Mouse (Mus musculus) midbrain, embryonic 14.5 days (tissue): ENCODE measurements at regions not wholly inside any gene's neighbourhood (a gene's known extent, or its start where the extent isn't known, plus 50 kb on each side); places are given as distances from the start of the nearest gene placed in this dataset.

Experiments
- ATAC-seq: fragments of 200-750 bp; cut with Nextera tagmentation; 2 replicates; pipeline ENCODE4 v1.8.0; 2017; ENCODE audit warnings: moderate number of reproducible peaks, moderate library complexity; ENCODE audit not compliant: low FRiP score, low TSS enrichment
- DNase-seq: peaks from one replicate; pipeline ENCODE4 v3.0.0-alpha.2; 2015
- H3K27ac ChIP-seq: fragments of 300-500 bp; sonication (generic); replicated peaks from 2 replicates; pipeline ENCODE4 v1.5.1; 2014; ENCODE audit warnings: mild to moderate bottlenecking, low read depth, low read length, moderate library complexity
- H3K27me3 ChIP-seq: fragments of 300-500 bp; sonication (generic); 2 replicates; pipeline ENCODE4 v1.6.1; 2014; ENCODE audit warnings: low read length, control low read depth, mixed read lengths; ENCODE audit not compliant: control insufficient read depth, insufficient read depth
- H3K36me3 ChIP-seq: fragments of 300-500 bp; sonication (generic); 2 replicates; pipeline ENCODE4 v1.6.1; 2014; ENCODE audit warnings: low read length, control low read depth; ENCODE audit not compliant: control insufficient read depth, insufficient read depth
- H3K4me1 ChIP-seq: fragments of 300-500 bp; sonication (generic); 2 replicates; pipeline ENCODE4 v1.6.1; 2014; ENCODE audit warnings: mild to moderate bottlenecking, antibody characterized with exemption, low read length, control low read depth; ENCODE audit not compliant: control insufficient read depth, insufficient read depth
- H3K4me2 ChIP-seq: fragments of 300-500 bp; sonication (generic); 2 replicates; pipeline ENCODE4 v1.6.1; 2014; ENCODE audit warnings: mild to moderate bottlenecking, low read length, moderate library complexity
- H3K4me3 ChIP-seq: fragments of 300-500 bp; sonication (generic); replicated peaks from 2 replicates; pipeline ENCODE4 v1.5.1; 2014; ENCODE audit warnings: low read depth, low read length
- H3K9ac ChIP-seq: fragments of 300-500 bp; sonication (generic); replicated peaks from 2 replicates; pipeline ENCODE4 v1.6.1; 2014; ENCODE audit warnings: mild to moderate bottlenecking, low read length, moderate library complexity
- H3K9me3 ChIP-seq: fragments of 300-500 bp; sonication (generic); 2 replicates; pipeline ENCODE4 v1.6.1; 2016; ENCODE audit warnings: low read length, control low read depth, mixed read lengths; ENCODE audit not compliant: control insufficient read depth
- WGBS: fragments of 180-500 bp; shearing (Covaris S2); extraction: QIAGEN DNeasy Blood & Tissue Kit; methylation state at CpG from one replicate; pipeline ENCODE4 v1.1.7; 2014; 5-methylcytosine and 5-hydroxymethylcytosine counted together

DNA sequence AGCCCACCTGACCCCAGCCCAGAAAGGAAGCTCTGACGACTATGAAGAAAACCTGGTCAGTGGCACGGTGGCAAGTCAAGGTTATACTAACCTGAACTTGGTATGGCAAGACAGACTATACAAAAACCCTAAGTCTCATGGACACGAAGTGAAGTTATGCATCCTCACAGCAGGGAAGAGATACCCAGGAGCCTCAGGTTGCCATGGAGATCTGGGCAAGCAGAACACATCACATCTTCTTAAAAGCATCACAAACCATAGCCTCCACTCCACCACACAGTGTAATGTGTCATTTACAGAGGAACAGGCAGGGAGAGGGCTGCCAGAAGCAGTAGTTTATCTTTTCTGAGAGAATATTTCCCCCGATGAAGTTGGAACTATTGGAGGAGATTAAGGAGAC is 146.5 kb downstream of the Slc39a8 start:
- Histone ChIP-seq H3K27me3 (no peaks in the 10 kb centered on the region), H3K4me3 (no peak overlapping the region), H3K9me3 (no peaks in the 10 kb centered on the region), H3K4me1 (no peaks in the 10 kb centered on the region), H3K27ac (no peak overlapping the region), H3K4me2 (no peak overlapping the region), H3K36me3 (no peaks in the 10 kb centered on the region), H3K9ac (no peak overlapping the region)
- ATAC-seq, result no peak
- peak; percentile 33 for DNase-seq
- 54% methylated on average over 4 of the region's 4 CpGs for WGBS

DNA sequence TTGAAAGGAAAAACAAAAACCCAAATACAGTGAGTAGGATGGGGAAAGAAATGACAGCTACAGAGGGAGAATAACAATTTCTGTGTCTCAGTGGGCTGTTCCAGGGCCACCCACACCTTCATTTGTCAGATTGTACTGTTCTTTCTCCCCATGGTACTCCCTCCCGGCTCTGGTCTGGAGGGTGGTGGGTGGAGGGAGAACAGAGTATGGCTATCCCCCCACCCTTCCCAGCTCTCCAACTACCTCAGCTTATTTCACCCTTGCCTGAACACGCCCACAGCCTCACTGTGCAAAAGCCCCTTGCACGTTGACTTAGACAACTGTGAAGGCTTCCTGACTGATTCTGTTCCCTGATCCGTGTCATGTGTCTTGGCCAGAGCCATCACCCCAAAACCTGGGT is 147.3 kb downstream of the Slc39a8 start:
- H3K27me3 ChIP-seq, result no peaks in the 10 kb centered on the region
- H3K9ac ChIP-seq, result no peak overlapping the region
- no peak overlapping the region for H3K27ac ChIP-seq
- H3K4me2 ChIP-seq, result no peak overlapping the region
- 77% methylated on average over 4 of the region's 4 CpGs for WGBS
- no peaks in the 10 kb centered on the region for H3K36me3 ChIP-seq
- no peaks in the 10 kb centered on the region for H3K9me3 ChIP-seq
- no peak for ATAC-seq
- no peak for DNase-seq
- H3K4me3 ChIP-seq, result no peak overlapping the region
- no peaks in the 10 kb centered on the region for H3K4me1 ChIP-seq

DNA sequence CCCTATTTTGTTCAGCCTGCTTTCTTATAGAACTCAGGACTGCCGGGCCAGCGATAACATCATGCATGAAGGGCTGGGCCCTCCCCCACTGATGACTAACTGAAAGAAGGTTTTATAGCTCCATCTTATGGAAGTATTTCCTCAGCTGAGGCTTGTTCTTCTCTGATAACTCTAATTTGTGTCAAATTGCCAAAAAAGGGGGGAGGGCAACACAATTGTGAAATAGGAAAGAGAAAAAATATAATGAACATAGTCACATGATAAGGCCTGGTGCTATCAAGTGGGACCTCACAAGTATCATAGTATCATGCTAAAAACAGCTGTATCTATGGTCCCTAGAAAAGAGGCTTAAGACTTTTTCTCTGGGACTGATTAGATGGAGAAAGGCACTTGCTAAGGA is 148.2 kb downstream of the Slc39a8 start:
- no peaks in the 10 kb centered on the region for H3K27me3 ChIP-seq
- no peak overlapping the region for H3K4me2 ChIP-seq
- no peak for DNase-seq
- no peak for ATAC-seq
- WGBS, result 75% methylated on average over 2 of the region's 2 CpGs
- no peak overlapping the region for H3K4me3 ChIP-seq
- H3K27ac ChIP-seq, result no peak overlapping the region
- no peaks in the 10 kb centered on the region for H3K36me3 ChIP-seq
- H3K4me1 ChIP-seq, result no peaks in the 10 kb centered on the region
- H3K9me3 ChIP-seq, result no peaks in the 10 kb centered on the region
- no peak overlapping the region for H3K9ac ChIP-seq

DNA sequence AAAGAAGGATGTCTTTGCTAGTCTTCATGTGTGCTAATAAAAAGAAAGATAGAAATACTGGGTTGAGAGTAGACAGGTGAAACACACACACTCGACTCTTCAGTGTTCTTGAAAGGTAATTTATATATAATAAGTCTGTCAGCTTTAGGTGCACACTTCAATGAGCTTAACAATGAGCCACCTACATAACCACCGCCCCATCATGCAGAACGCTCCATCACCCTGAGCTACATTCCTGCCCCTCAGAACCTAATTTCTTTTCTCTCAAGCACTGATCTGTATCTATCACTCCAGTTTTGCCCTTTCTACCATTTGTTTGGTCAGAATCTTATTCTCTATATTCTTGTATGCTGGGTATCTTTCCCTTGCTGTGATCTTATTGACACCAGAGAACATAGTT is 148.8 kb downstream of the Slc39a8 start:
- Histone ChIP-seq H3K36me3 (no peaks in the 10 kb centered on the region), H3K4me2 (no peak overlapping the region), H3K9ac (no peak overlapping the region), H3K9me3 (no peaks in the 10 kb centered on the region), H3K4me1 (no peaks in the 10 kb centered on the region), H3K27me3 (no peaks in the 10 kb centered on the region), H3K4me3 (no peak overlapping the region), H3K27ac (no peak overlapping the region)
- ATAC-seq (no peak), DNase-seq (no peak)
- 74% methylated on average over 3 of the region's 3 CpGs for WGBS

DNA sequence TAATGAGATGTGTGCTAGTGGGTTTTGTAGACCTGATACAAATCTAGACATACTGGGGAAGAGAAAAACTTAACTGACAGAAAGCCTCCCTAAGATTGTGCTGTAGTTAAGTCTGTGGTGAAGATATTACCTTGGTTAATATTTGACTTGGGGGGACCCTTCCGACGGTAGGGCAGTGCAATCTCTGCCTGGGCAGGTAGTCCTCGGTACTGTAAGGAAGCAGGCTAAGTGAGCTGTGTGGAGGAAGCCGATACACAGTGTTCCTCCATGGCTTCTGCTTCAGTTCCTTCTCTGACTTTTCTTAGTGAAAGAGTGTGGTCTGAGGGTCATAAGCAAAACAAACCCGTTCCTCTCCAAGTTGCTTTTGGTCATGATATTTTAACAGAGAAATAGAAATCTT is 149.7 kb downstream of the Slc39a8 start:
- H3K4me3 ChIP-seq, result no peak overlapping the region
- H3K36me3 ChIP-seq, result no peaks in the 10 kb centered on the region
- no peak overlapping the region for H3K27ac ChIP-seq
- DNase-seq (no peak), ATAC-seq (no peak)
- no peak overlapping the region for H3K9ac ChIP-seq
- WGBS, result 95% methylated on average over 5 of the region's 5 CpGs
- H3K27me3 ChIP-seq, result no peaks in the 10 kb centered on the region
- no peaks in the 10 kb centered on the region for H3K9me3 ChIP-seq
- H3K4me2 ChIP-seq, result no peak overlapping the region
- H3K4me1 ChIP-seq, result no peaks in the 10 kb centered on the region

DNA sequence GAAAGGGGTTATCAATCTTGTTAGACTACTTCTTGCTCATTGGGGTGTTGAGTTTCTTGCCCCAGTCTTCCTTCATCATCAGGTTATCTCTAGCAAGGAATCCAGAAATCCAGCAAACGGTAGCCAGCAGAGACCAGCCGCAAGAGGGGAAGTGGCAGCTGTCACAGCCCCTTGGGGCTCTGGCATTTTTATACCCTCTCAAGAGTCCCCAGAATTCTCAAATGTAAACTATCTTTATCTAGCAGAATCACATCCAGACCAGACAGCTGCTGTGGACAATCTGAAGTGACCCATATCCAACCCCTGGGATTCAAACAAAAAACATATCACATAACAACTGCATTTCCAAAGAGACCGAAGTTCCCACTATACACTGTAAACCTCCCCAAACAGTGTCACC is 162.1 kb downstream of the Slc39a8 start:
- 94% methylated on average over 3 of the region's 3 CpGs for WGBS
- no peak overlapping the region for H3K9ac ChIP-seq
- no peaks in the 10 kb centered on the region for H3K36me3 ChIP-seq
- H3K4me1 ChIP-seq, result no peaks in the 10 kb centered on the region
- DNase-seq, result no peak
- ATAC-seq, result no peak
- no peaks in the 10 kb centered on the region for H3K27me3 ChIP-seq
- no peak overlapping the region for H3K27ac ChIP-seq
- H3K9me3 ChIP-seq, result no peaks in the 10 kb centered on the region
- H3K4me3 ChIP-seq, result no peak overlapping the region
- no peak overlapping the region for H3K4me2 ChIP-seq

DNA sequence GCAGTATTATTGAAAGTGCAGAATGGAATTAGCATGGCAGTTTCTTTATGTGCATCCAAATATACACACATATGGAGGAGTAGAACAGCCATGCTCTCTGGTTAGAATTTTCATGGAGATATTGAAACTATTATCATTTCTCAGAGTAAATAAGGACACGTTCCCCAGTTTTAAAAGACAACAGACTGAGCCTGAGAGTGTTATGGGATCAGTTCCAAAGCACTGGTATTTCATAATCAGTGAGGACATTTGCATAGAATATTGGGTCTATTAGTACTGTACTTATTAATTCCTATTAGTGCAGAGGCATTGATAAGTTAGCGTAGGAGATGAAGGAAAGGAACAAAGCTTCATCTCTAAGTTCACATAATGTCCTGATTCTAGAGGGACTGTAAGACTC is 164.2 kb downstream of the Slc39a8 start:
- WGBS, result 90% methylated on average over 2 of the region's 2 CpGs
- DNase-seq, result no peak
- H3K4me1 ChIP-seq, result no peaks in the 10 kb centered on the region

DNA sequence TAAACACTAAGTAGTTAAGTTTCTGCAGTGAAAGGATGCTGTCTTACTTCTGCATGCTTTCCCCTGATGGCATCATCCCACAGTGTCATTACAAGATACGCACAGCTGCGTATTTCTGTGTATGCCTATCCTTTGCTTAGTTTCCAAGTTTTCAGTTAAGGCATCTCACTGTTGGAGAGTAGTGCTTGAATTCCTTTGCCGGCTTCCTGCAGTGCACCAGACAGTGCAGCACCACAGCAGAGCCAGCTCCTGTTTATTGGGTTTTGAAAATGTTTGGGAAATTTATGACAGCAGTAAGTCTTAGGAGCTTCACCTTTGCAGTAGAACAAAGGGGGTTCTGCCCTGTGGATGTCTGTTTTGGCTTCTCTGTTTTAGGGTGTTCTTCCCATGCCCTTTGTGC is 165.3 kb downstream of the Slc39a8 start:
- Histone ChIP-seq H3K9me3 (no peaks in the 10 kb centered on the region), H3K27me3 (no peaks in the 10 kb centered on the region), H3K4me3 (no peak overlapping the region), H3K36me3 (no peaks in the 10 kb centered on the region), H3K9ac (no peak overlapping the region), H3K4me1 (no peaks in the 10 kb centered on the region), H3K4me2 (no peak overlapping the region), H3K27ac (no peak overlapping the region)
- ATAC-seq (no peak), DNase-seq (no peak)
- WGBS, result 77% methylated on average over 3 of the region's 3 CpGs

More for the DNA sequence above, 164.2 kb downstream of the Slc39a8 start:
- ATAC-seq, result no peak
- Histone ChIP-seq H3K36me3 (no peaks in the 10 kb centered on the region), H3K4me3 (no peak overlapping the region), H3K27ac (no peak overlapping the region), H3K9ac (no peak overlapping the region), H3K9me3 (no peaks in the 10 kb centered on the region), H3K4me2 (no peak overlapping the region), H3K27me3 (no peaks in the 10 kb centered on the region)

DNA sequence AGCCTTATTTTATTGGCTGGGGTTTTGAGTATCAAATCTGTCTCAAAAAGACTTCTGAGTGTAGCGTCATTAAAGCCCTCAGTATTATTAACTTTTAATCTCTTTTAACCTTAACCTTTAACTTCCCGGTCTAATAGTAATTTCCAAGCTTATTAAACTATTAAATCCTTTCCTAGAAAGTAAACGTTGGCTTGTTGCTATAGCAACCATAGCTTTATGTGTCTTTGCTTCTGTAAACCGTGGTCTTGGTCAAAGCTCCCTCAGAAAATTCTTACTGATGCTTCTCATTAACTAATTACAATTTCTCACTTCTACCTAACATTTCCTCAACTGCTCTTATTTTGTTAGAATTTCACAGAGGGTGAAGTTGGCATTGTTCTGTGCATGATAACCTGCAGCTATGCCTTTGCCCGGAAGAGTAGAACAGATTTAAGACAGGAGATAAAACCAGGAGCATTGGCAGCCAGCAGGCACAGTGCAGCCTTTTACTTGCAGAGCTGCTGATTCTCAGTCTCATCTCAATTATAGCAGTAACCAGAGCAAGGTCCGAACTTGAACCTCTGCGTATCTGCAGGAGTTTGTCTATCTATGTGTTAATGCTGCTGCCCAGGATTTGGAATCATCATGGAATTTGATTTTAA is 165.9 kb downstream of the Slc39a8 start:
- 47% methylated on average over 7 of the region's 7 CpGs for WGBS
- Histone ChIP-seq H3K4me2 (no peak overlapping the region), H3K4me1 (no peaks in the 10 kb centered on the region), H3K36me3 (no peaks in the 10 kb centered on the region), H3K9me3 (no peaks in the 10 kb centered on the region), H3K4me3 (no peak overlapping the region), H3K27ac (no peak overlapping the region), H3K9ac (no peak overlapping the region), H3K27me3 (no peaks in the 10 kb centered on the region)
- DNase-seq (peak; percentile 64), ATAC-seq (no peak)
